Mouse (Mus musculus) cerebellum, postnatal 14 days (tissue): Measurements from ENCODE around the gene Ercc4.
"Not testable (repeated sequence)": the region's sequence is repeated elsewhere in the genome, so short reads cannot be mapped to it uniquely, and the experiment has no call there.

Source experiments
- DNase-seq, 2 experiments: peaks; one replicate each; pipeline ENCODE4 v3.0.0; 2021; ENCODE audit warnings: mixed read lengths in 2 of 2

Ercc4 gene

GRCm38 (mm10) chr16:13109156-13109989 lies at the start of gene Ercc4:
TSS of gene Ercc4 (plus strand) at chr16:13109684.
- peak; percentile 99 to 100 for DNase-seq

GRCm38 (mm10) chr16:13061113-13061512 lies 48.4 kb upstream of the Ercc4 start:
- DNase-seq, result no peak

GRCm38 (mm10) chr16:13074176-13074575 lies 35.3 kb upstream of the Ercc4 start:
- no peak for DNase-seq

GRCm38 (mm10) chr16:13080161-13080560 lies 29.3 kb upstream of the Ercc4 start:
- peak; percentile 2 to 3 for DNase-seq

- DNase-seq, result no peak
Measured at GRCm38 (mm10) chr16:13083155-13083798, 26.2 kb upstream of the Ercc4 start.

GRCm38 (mm10) chr16:13108356-13108755 lies 1.1 kb upstream of the Ercc4 start:
- no peak for DNase-seq

GRCm38 (mm10) chr16:13109990-13110595 lies 609 bp downstream of the Ercc4 start:
- DNase-seq, result no peak

GRCm38 (mm10) chr16:13114821-13115220 lies 5.3 kb downstream of the Ercc4 start:
- no peak for DNase-seq

- not testable (repeated sequence) for DNase-seq
Measured at GRCm38 (mm10) chr16:13115466-13115865, 6.0 kb downstream of the Ercc4 start.

GRCm38 (mm10) chr16:13117299-13117966 lies 7.9 kb downstream of the Ercc4 start:
- peak; percentile 61 to 72 for DNase-seq

GRCm38 (mm10) chr16:13117967-13118430 lies 8.5 kb downstream of the Ercc4 start:
- DNase-seq, result no peak

GRCm38 (mm10) chr16:13118754-13119294 lies 9.3 kb downstream of the Ercc4 start:
- no peak for DNase-seq

- DNase-seq, result no peak
Measured at GRCm38 (mm10) chr16:13119641-13120350, 10.3 kb downstream of the Ercc4 start.

GRCm38 (mm10) chr16:13125357-13125756 lies 15.9 kb downstream of the Ercc4 start:
- no peak for DNase-seq

- no peak for DNase-seq
Measured at GRCm38 (mm10) chr16:13127566-13127965, 18.1 kb downstream of the Ercc4 start.

GRCm38 (mm10) chr16:13130412-13130811 lies 20.9 kb downstream of the Ercc4 start:
- DNase-seq, result peak; percentile 48 to 81

- no peak for DNase-seq
Measured at GRCm38 (mm10) chr16:13141220-13141619, 31.7 kb downstream of the Ercc4 start.

- DNase-seq, result no peak
Measured at GRCm38 (mm10) chr16:13143932-13144331, 34.4 kb downstream of the Ercc4 start.

GRCm38 (mm10) chr16:13144682-13145410 lies 35.4 kb downstream of the Ercc4 start:
- peak in 1 of 2 experiments; percentile 38 for DNase-seq

GRCm38 (mm10) chr16:13146231-13146630 lies 36.7 kb downstream of the Ercc4 start:
- no peak for DNase-seq
